7 mouse cellular contexts compared by ENCODE assay signal in the genomic region with DNA sequence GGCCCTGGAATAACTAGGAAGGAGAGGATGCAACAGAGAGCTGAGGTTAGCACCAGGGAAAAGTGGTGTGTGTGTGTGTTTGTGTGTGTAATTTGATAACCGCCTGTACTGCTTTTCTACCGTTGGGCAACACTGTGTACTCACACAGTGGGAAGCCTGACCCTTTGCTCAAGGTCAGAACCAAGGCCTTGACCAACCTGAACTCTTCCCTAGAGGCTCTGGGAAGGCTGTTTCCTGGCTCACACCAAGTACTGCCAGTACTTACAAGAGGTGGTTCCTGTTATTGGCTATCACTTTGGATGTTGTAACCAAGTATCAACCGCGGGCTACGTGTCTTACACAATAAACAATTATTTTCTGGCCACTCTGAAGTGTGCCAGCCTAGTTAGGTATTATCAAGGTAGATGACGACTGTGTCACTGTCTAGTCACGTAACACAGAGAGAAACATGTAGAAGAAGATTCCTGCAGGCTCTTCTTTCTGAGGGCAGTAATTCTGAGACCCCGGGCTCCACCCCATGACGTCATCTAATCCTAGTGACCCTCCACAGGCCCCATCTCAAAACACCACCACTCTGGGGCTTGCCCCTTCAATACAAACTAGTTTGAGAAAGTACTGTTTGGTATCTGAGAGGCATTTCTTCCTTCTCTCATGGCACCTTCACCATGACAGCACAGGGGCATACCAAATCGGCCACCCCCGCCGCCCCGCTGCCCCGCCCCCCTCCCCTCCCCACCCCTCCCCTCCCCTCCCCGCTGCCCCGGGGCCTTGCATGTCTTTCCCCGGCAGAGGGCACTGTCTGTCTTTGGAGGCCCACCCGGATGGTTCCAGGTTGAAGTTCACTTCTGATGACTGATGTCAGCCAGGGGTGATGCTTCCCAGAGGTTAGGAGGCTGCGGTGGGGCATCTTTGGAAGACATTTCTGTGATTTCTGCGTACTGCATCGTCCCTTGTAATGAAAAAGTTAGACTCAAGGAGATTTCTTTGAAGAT.
DNase-seq lines count a peak whose midpoint lies in the region; ATAC-seq and TF ChIP-seq lines count a peak whose summit lies in the region.

No protein-coding gene starts in this region.

- no peaks in the 10 kb centered on the region for H3K4me1 ChIP-seq in heart, postnatal 0 days (ENCODE audit: control insufficient read depth, insufficient read depth)
- H3K4me1 ChIP-seq in limb, embryonic 13.5 days = no peaks in the 10 kb centered on the region
- H3K4me1 ChIP-seq in midbrain, embryonic 14.5 days (ENCODE audit: control insufficient read depth, insufficient read depth, low read length) = no peaks in the 10 kb centered on the region

- peak; percentile 50 for DNase-seq in 416B (ENCODE audit: low read depth)
- DNase-seq in CD4-positive helper T cell, adult 2 months (ENCODE audit: low read depth, low spot score) = peak; percentile 45
- DNase-seq in embryo, embryonic 10.5 days (ENCODE audit: low spot score) = peak; percentile 77
- no peak for DNase-seq in heart, postnatal 0 days (ENCODE audit: low spot score)
- peak; percentile 68 for DNase-seq in midbrain, embryonic 14.5 days
- DNase-seq in yolk sac, embryonic 10.5 days (ENCODE audit: low spot score) = no peak

- no peak overlapping the region for H3K9ac ChIP-seq in heart, postnatal 0 days (replicated peaks; ENCODE audit: low read depth, low read length)
- H3K9ac ChIP-seq in limb, embryonic 13.5 days = no peak overlapping the region
- H3K9ac ChIP-seq in midbrain, embryonic 14.5 days (replicated peaks; ENCODE audit: low read length) = no peak overlapping the region

- H3K9me3 ChIP-seq in heart, postnatal 0 days (replicated peaks; ENCODE audit: control insufficient read depth, low read length) = 0 out of 2 replicates have a peak, but pooled peaks cover 3% of the 10 kb centered on the region
- peaks cover 3% of the 10 kb centered on the region; the same call in 1 of the 2 replicates for H3K9me3 ChIP-seq in limb, embryonic 13.5 days
- no peaks in the 10 kb centered on the region for H3K9me3 ChIP-seq in midbrain, embryonic 14.5 days (ENCODE audit: control insufficient read depth, low read length)

- H3K27ac ChIP-seq in heart, postnatal 0 days (ENCODE audit: low read depth) = no peak overlapping the region
- no peak overlapping the region for H3K27ac ChIP-seq in limb, embryonic 13.5 days
- no peak overlapping the region for H3K27ac ChIP-seq in midbrain, embryonic 14.5 days (replicated peaks; ENCODE audit: low read depth, low read length)

- no peaks in the 10 kb centered on the region for H3K27me3 ChIP-seq in heart, postnatal 0 days (ENCODE audit: control insufficient read depth, insufficient read depth, low read length)
- no peaks in the 10 kb centered on the region for H3K27me3 ChIP-seq in limb, embryonic 13.5 days
- no peaks in the 10 kb centered on the region for H3K27me3 ChIP-seq in midbrain, embryonic 14.5 days (ENCODE audit: control insufficient read depth, insufficient read depth, low read length)

- 39% methylated on average over 15 of the region's 21 CpGs for WGBS in heart, postnatal 0 days
- WGBS in limb, embryonic 13.5 days = 31% methylated on average over 18 of the region's 21 CpGs
- WGBS in midbrain, embryonic 14.5 days = 38% methylated on average over 19 of the region's 21 CpGs

- TF ChIP-seq EP300 in heart, postnatal 0 days (IDR thresholded peaks at IDR 0.05; ENCODE audit: low read depth) = no peak

- no peak overlapping the region for H3K4me2 ChIP-seq in heart, postnatal 0 days (ENCODE audit: low read depth, low read length)
- peak overlapping the region; percentile 42 for H3K4me2 ChIP-seq in limb, embryonic 13.5 days (replicated peaks)
- H3K4me2 ChIP-seq in midbrain, embryonic 14.5 days (ENCODE audit: low read length) = peak overlapping the region; percentile 10; the same call in 1 of the 2 replicates

- H3K36me3 ChIP-seq in heart, postnatal 0 days (replicated peaks; ENCODE audit: control insufficient read depth, insufficient read depth, low read length) = no peaks in the 10 kb centered on the region
- H3K36me3 ChIP-seq in limb, embryonic 13.5 days = no peaks in the 10 kb centered on the region
- no peaks in the 10 kb centered on the region for H3K36me3 ChIP-seq in midbrain, embryonic 14.5 days (ENCODE audit: control insufficient read depth, insufficient read depth, low read length)

- TF ChIP-seq CTCF in heart, postnatal 0 days (IDR thresholded peaks at IDR 0.05; ENCODE audit: low read depth) = peak; percentile 56

- H3K4me3 ChIP-seq in heart, postnatal 0 days (ENCODE audit: low read depth, low read length) = no peak overlapping the region
- peak overlapping the region; percentile 8; the same call in 1 of the 2 replicates for H3K4me3 ChIP-seq in limb, embryonic 13.5 days
- H3K4me3 ChIP-seq in midbrain, embryonic 14.5 days (replicated peaks; ENCODE audit: low read depth, low read length) = no peak overlapping the region

- peak; percentile 61 for ATAC-seq in heart, postnatal 0 days (ENCODE audit: insufficient read depth, low read depth)
- peak; percentile 20; the same call in 1 of the 2 replicates for ATAC-seq in limb, embryonic 13.5 days (ENCODE audit: low FRiP score, low read depth)
- 0 out of 2 replicates have a peak, but pooled peaks have one; percentile 24 for ATAC-seq in midbrain, embryonic 14.5 days (ENCODE audit: low FRiP score, low TSS enrichment)

Comparison
In these comparisons a context has a peak if more than half of its experiments do, and no peak if none do; other contexts are left out.
1. DNase-seq: peak in 416B (single experiment), CD4-positive helper T cell, adult 2 months (single experiment), embryo, embryonic 10.5 days (single experiment) and midbrain, embryonic 14.5 days (single experiment); none in heart, postnatal 0 days (single experiment) and yolk sac, embryonic 10.5 days (single experiment).
2. Peak in every context shown above with its lines, with median percentiles within 50 percentile points of each other: ATAC-seq.